Mouse (Mus musculus) spleen, adult 2 months (tissue): ENCODE results near the gene Enpep. TPM values are rescaled to one million over a fixed set of nuclear protein-coding genes. Genes with fewer than 3 reads are reported as not detected.

Experiments
- DNase-seq, 2 experiments: peaks; one replicate each; pipeline versions ENCODE4 v3.0.0 to v3.0.0-alpha.2; 2012 to 2021; ENCODE audit warnings: low spot score in 2 of 2, low read depth in 1 of 2
- H3K27ac ChIP-seq: fragments of 200-500 bp; 2 replicates; pipeline ENCODE4 v1.5.1; 2012; ENCODE audit warnings: low read length, inconsistent platforms; ENCODE audit not compliant: insufficient read depth
- H3K27me3 ChIP-seq: fragments of 200-500 bp; 2 replicates; pipeline ENCODE4 v1.6.1; 2012; ENCODE audit warnings: mild to moderate bottlenecking, moderate library complexity, low read length, inconsistent platforms; ENCODE audit not compliant: control insufficient read depth, insufficient read depth
- H3K36me3 ChIP-seq: fragments of 200-500 bp; 2 replicates; pipeline ENCODE4 v1.6.1; 2012; ENCODE audit warnings: mild to moderate bottlenecking, low read length, inconsistent platforms; ENCODE audit not compliant: control insufficient read depth, insufficient read depth
- H3K4me1 ChIP-seq: fragments of 200-500 bp; 2 replicates; pipeline ENCODE4 v1.6.1; 2011; ENCODE audit warnings: inconsistent platforms; ENCODE audit not compliant: control insufficient read depth, insufficient read depth, insufficient read length
- H3K4me3 ChIP-seq: fragments of 200-500 bp; 2 replicates; pipeline ENCODE4 v1.5.1; 2011; ENCODE audit warnings: mild to moderate bottlenecking, inconsistent platforms; ENCODE audit not compliant: insufficient read depth, insufficient read length; ENCODE audit errors: extremely low read depth
- CTCF ChIP-seq: fragments of 200-500 bp; IDR thresholded peaks from 2 replicates; pipeline ENCODE4 v1.5.1; 2011; ENCODE audit warnings: mild to moderate bottlenecking, inconsistent platforms; ENCODE audit not compliant: insufficient read depth, insufficient read length, insufficient replicate concordance; ENCODE audit errors: extremely low read depth
- POLR2A ChIP-seq: fragments of 200-500 bp; IDR thresholded peaks from 2 replicates; pipeline ENCODE4 v1.6.1; 2011; ENCODE audit warnings: low read depth, low read length, inconsistent platforms
- WGBS: fragments of 180-500 bp; shearing (Covaris S2); methylation state at CpG from one replicate; pipeline ENCODE4 v1.1.7; 2018; 5-methylcytosine and 5-hydroxymethylcytosine counted together
- polyA plus RNA-seq: library from polyadenylated mRNA; depleted of rRNA; stranded (reverse); fragments of >200 nt; gene quantifications from 2 replicates; pipeline ENCODE4 v1.2.3, GENCODE M21; 2012

Enpep gene
- polyA plus RNA-seq, 1 experiment, result 0.30 TPM

- DNase-seq, result no peak
- Histone ChIP-seq H3K4me3 (no peak overlapping the region), H3K36me3 (no peaks in the 10 kb centered on the region), H3K27ac (no peak overlapping the region), H3K4me1 (no peaks in the 10 kb centered on the region; the same call in 1 of the 2 replicates), H3K27me3 (no peaks in the 10 kb centered on the region)
- 57% methylated on average over 7 of the region's 7 CpGs for WGBS
- TF ChIP-seq POLR2A, result no peak
- TF ChIP-seq CTCF, result no peak
These were observed 378 bp downstream of the Enpep start for GRCm38 (mm10) chr3:129332142-129332541.

- H3K4me1 ChIP-seq, result no peaks in the 10 kb centered on the region; the same call in 1 of the 2 replicates
- no peak overlapping the region for H3K27ac ChIP-seq
- DNase-seq, result no peak
- no peak for TF ChIP-seq POLR2A
- no peak for TF ChIP-seq CTCF
- 83% methylated on average over 6 of the region's 6 CpGs for WGBS
- H3K27me3 ChIP-seq, result no peaks in the 10 kb centered on the region
- no peak overlapping the region for H3K4me3 ChIP-seq
- no peaks in the 10 kb centered on the region for H3K36me3 ChIP-seq
These were observed 1.1 kb downstream of the Enpep start for GRCm38 (mm10) chr3:129331427-129331826.

GRCm38 (mm10) chr3:129328056-129328455, 4.5 kb downstream of the Enpep start:
- Histone ChIP-seq H3K27me3 (no peaks in the 10 kb centered on the region), H3K36me3 (no peaks in the 10 kb centered on the region), H3K4me3 (no peak overlapping the region), H3K4me1 (no peaks in the 10 kb centered on the region; the same call in 1 of the 2 replicates), H3K27ac (no peak overlapping the region)
- 89% methylated on average over 4 of the region's 4 CpGs for WGBS
- DNase-seq, result no peak
- TF ChIP-seq CTCF, result no peak
- TF ChIP-seq POLR2A, result no peak

GRCm38 (mm10) chr3:129321585-129321984, 10.9 kb downstream of the Enpep start:
- Histone ChIP-seq H3K27me3 (no peaks in the 10 kb centered on the region), H3K27ac (no peak overlapping the region), H3K36me3 (no peaks in the 10 kb centered on the region), H3K4me1 (no peaks in the 10 kb centered on the region), H3K4me3 (no peak overlapping the region)
- WGBS, result 74% methylated on average over 6 of the region's 6 CpGs
- DNase-seq, result no peak
- TF ChIP-seq POLR2A (no peak), CTCF (no peak)

DNA sequence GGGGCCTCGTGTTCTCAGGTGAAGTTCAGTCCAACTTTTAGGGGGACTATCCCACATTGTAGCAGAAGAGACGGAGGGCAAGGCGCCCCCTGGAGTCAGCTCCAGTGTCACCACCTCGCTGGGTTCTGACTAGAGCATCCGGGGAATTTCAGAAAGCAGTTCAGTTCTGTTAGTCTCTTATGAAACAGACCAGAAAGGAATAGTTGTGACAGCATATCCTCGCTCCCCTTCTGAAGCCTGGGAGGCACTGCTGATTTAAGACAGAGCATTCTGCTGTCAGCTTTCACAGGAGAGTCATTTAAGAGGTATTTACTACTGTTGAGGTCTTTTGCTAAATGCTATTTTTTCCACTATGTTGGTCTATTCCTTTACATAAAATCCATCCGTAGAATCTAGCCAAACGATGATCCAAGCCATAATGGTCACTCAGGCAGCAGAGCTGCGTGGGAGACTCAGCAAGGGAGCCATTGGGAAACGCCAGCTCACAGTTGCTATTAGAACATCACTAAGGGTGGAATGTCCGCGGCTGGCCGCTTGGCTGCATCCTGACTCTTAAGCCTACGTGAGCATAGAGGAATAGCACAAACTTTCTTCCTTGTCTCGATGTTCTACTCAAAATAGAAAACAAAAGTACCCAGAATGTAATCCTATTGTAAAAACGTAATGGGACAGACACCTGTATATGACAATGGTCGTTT, 15.3 kb downstream of the Enpep start:
- Histone ChIP-seq H3K27ac (no peak overlapping the region), H3K27me3 (no peaks in the 10 kb centered on the region), H3K36me3 (no peaks in the 10 kb centered on the region), H3K4me1 (no peaks in the 10 kb centered on the region), H3K4me3 (no peak overlapping the region)
- no peak for DNase-seq
- no peak for TF ChIP-seq POLR2A
- no peak for TF ChIP-seq CTCF
- WGBS, result 85% methylated on average over 17 of the region's 17 CpGs

DNA sequence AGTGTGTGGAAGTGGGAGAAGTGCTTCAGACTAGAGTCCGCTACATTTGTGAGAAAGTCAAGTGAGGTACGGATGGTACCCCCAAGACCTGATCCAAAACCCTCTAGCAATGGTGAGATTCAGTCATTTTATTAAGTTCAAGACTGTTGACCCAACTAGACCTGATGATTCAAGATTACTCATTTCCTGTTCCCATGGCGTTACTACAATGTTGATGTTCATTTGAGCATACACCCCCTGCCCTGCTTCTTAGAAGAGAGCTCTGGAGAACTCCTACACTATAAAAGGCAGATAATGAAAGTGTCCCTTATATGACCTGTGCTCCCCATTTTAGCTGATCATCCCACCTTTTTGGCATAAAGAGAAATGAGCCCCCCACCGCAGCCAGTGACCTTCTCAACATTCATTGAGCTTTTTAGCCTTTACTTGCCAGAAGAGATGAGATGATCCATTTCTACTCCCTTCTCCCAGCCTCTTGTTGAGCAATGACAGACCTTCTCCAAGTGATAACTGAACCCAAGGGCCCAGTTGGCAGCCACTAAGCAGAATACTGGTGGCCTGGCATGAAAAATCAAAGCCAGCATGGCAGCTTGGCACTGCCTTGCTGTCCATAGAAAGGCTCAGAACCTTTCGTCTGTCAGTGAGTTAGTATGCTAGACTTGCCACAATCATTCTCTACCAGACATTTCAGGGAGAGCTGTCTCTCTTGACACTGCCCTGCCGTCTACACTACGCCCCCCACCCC, 18.7 kb downstream of the Enpep start:
- Histone ChIP-seq H3K27ac (no peak overlapping the region), H3K4me1 (no peaks in the 10 kb centered on the region), H3K36me3 (no peaks in the 10 kb centered on the region), H3K4me3 (no peak overlapping the region), H3K27me3 (no peaks in the 10 kb centered on the region)
- DNase-seq, result no peak
- WGBS, result 86% methylated on average over 7 of the region's 7 CpGs
- no peak for TF ChIP-seq POLR2A
- no peak for TF ChIP-seq CTCF

- Histone ChIP-seq H3K36me3 (no peaks in the 10 kb centered on the region), H3K4me3 (no peak overlapping the region), H3K27ac (no peak overlapping the region), H3K27me3 (no peaks in the 10 kb centered on the region), H3K4me1 (no peaks in the 10 kb centered on the region; the same call in 1 of the 2 replicates)
- WGBS, result 83% methylated on average over 2 of the region's 2 CpGs
- DNase-seq, result no peak
- no peak for TF ChIP-seq CTCF
These were observed 19.3 kb downstream of the Enpep start for GRCm38 (mm10) chr3:129313221-129313620.
